8 mouse cellular contexts compared by ENCODE assay signal in genomic region chr8:116944385-116944696, GRCm38 (mm10). TPM values are rescaled to one million over a fixed set of nuclear protein-coding genes. Genes with fewer than 3 reads are reported as not detected.
A peak's percentile ranks its signal among the peaks of the same experiment; 100 is the strongest.
DNase-seq lines count a peak whose midpoint lies in the region; ATAC-seq and TF ChIP-seq lines count a peak whose summit lies in the region.

No protein-coding gene starts in this region.

- peaks cover 41% of the 10 kb centered on the region for H3K4me1 ChIP-seq in lung, embryonic 15.5 days
- H3K4me1 ChIP-seq in forebrain, embryonic 10.5 days = peaks cover 32% of the 10 kb centered on the region
- peaks cover 10% of the 10 kb centered on the region for H3K4me1 ChIP-seq in limb, embryonic 14.5 days (ENCODE audit: control insufficient read depth, insufficient read depth, low read length)
- peaks cover 13% of the 10 kb centered on the region for H3K4me1 ChIP-seq in small intestine, adult 2 months (ENCODE audit: control insufficient read depth, insufficient read depth, insufficient read length, low read length)

- H3K27ac ChIP-seq in lung, embryonic 15.5 days = no peak overlapping the region
- no peak overlapping the region for H3K27ac ChIP-seq in forebrain, embryonic 10.5 days
- H3K27ac ChIP-seq in limb, embryonic 14.5 days (replicated peaks; ENCODE audit: low read depth, low read length) = no peak overlapping the region
- no peak overlapping the region for H3K27ac ChIP-seq in small intestine, adult 2 months (ENCODE audit: insufficient read depth, low read depth, low read length)

- H3K9me3 ChIP-seq in lung, embryonic 15.5 days = no peaks in the 10 kb centered on the region
- no peaks in the 10 kb centered on the region for H3K9me3 ChIP-seq in forebrain, embryonic 10.5 days
- no peaks in the 10 kb centered on the region for H3K9me3 ChIP-seq in limb, embryonic 14.5 days (ENCODE audit: control insufficient read depth, low read length)

- no peak for DNase-seq in lung, postnatal 14 days
- DNase-seq in forebrain, embryonic 10.5 days (ENCODE audit: extremely low spot score, low spot score) = no peak
- no peak for DNase-seq in limb, embryonic 14.5 days (ENCODE audit: low spot score)
- DNase-seq in right cerebral cortex, postnatal 10 days (ENCODE audit: low spot score in 2 of 2) = no peak
- DNase-seq in retina, postnatal 1 day = no peak
- DNase-seq in kidney, postnatal 10 days = no peak

- H3K36me3 ChIP-seq in lung, embryonic 15.5 days = peaks cover 4% of the 10 kb centered on the region; the same call in 1 of the 2 replicates
- peaks cover 27% of the 10 kb centered on the region for H3K36me3 ChIP-seq in forebrain, embryonic 10.5 days (replicated peaks)
- no peaks in the 10 kb centered on the region for H3K36me3 ChIP-seq in limb, embryonic 14.5 days (ENCODE audit: control insufficient read depth, insufficient read depth, low read length)
- H3K36me3 ChIP-seq in small intestine, adult 2 months (ENCODE audit: control insufficient read depth, insufficient read depth, low read length) = no peaks in the 10 kb centered on the region

- H3K9ac ChIP-seq in lung, embryonic 15.5 days = peak overlapping the region; percentile 79; the same call in 1 of the 2 replicates
- peak overlapping the region; percentile 85; the same call in 1 of the 2 replicates for H3K9ac ChIP-seq in limb, embryonic 14.5 days (ENCODE audit: low read depth, low read length, severe bottlenecking)

- no peak for ATAC-seq in lung, embryonic 15.5 days (ENCODE audit: borderline replicate concordance, extremely low read depth, low FRiP score, low TSS enrichment)
- no peak for ATAC-seq in limb, embryonic 14.5 days (ENCODE audit: low FRiP score, low read depth)

- no peaks in the 10 kb centered on the region for H3K27me3 ChIP-seq in lung, embryonic 15.5 days
- H3K27me3 ChIP-seq in forebrain, embryonic 10.5 days (ENCODE audit: poor library complexity, severe bottlenecking) = no peaks in the 10 kb centered on the region
- no peaks in the 10 kb centered on the region for H3K27me3 ChIP-seq in limb, embryonic 14.5 days (ENCODE audit: control insufficient read depth, insufficient read depth, low read length)
- no peaks in the 10 kb centered on the region for H3K27me3 ChIP-seq in small intestine, adult 2 months (ENCODE audit: control insufficient read depth, insufficient read depth, low read length)

- 13% methylated on average over 4 of the region's 4 CpGs for WGBS in lung, embryonic 15.5 days
- WGBS in forebrain, embryonic 10.5 days = 22% methylated on average over 4 of the region's 4 CpGs
- WGBS in limb, embryonic 14.5 days = 14% methylated on average over 4 of the region's 4 CpGs
- 10% methylated on average over 4 of the region's 4 CpGs for WGBS in small intestine, adult 2 months

- TF ChIP-seq CTCF in small intestine, adult 2 months (IDR thresholded peaks at IDR 0.05; ENCODE audit: extremely low read depth, insufficient read length, insufficient replicate concordance, low read depth, low read length) = no peak

- TF ChIP-seq POLR2A in limb, embryonic 14.5 days (IDR thresholded peaks at IDR 0.05; ENCODE audit: borderline replicate concordance, extremely low read depth, insufficient read depth, insufficient read length) = no peak
- TF ChIP-seq POLR2A in small intestine, adult 2 months (IDR thresholded peaks at IDR 0.05; ENCODE audit: low read depth, low read length) = no peak

- H3K4me3 ChIP-seq in lung, embryonic 15.5 days = peak overlapping the region; percentile 90
- H3K4me3 ChIP-seq in forebrain, embryonic 10.5 days = peak overlapping the region; percentile 95
- H3K4me3 ChIP-seq in limb, embryonic 14.5 days (replicated peaks; ENCODE audit: low read length) = peak overlapping the region; percentile 98
- peak overlapping the region; percentile 84 for H3K4me3 ChIP-seq in small intestine, adult 2 months (ENCODE audit: low read depth, low read length)

- H3K4me2 ChIP-seq in lung, embryonic 15.5 days = peak overlapping the region; percentile 95
- peak overlapping the region; percentile 94 for H3K4me2 ChIP-seq in limb, embryonic 14.5 days (replicated peaks; ENCODE audit: low read depth, low read length, severe bottlenecking)

RNA-seq across cellular contexts. Expression of gene Atmin, which starts 1.1 kb away (rescaled TPM):
- polyA plus RNA-seq in lung, embryonic 15.5 days (2015; fragmentation: Nextera tagmentation; extraction: Ambion mirVana) = 12.1 and 13.0 TPM in 2 replicates
- polyA plus RNA-seq in forebrain, embryonic 10.5 days (2016; fragmentation: Nextera tagmentation; extraction: Ambion mirVana) = 14.4 and 14.6 TPM in 2 replicates
- 10.6 and 11.7 TPM in 2 replicates for polyA plus RNA-seq in limb, embryonic 14.5 days (2012; rRNA removed)
- polyA plus RNA-seq in limb, embryonic 14.5 days (2014; fragmentation: Nextera tagmentation; extraction: Ambion mirVana) = 11.4 and 11.8 TPM in 2 replicates
- polyA plus RNA-seq in small intestine, adult 2 months (2012; rRNA removed) = 6.7 and 10.4 TPM in 2 replicates

RNA-seq across cellular contexts. Expression of gene Cenpn, which starts 22.8 kb away (rescaled TPM):
- 45.7 and 46.5 TPM in 2 replicates for polyA plus RNA-seq in lung, embryonic 15.5 days (2015; fragmentation: Nextera tagmentation; extraction: Ambion mirVana)
- 69.5 and 71.7 TPM in 2 replicates for polyA plus RNA-seq in forebrain, embryonic 10.5 days (2016; fragmentation: Nextera tagmentation; extraction: Ambion mirVana)
- 36.8 and 39.7 TPM in 2 replicates for polyA plus RNA-seq in limb, embryonic 14.5 days (2012; rRNA removed)
- 31.3 and 34.2 TPM in 2 replicates for polyA plus RNA-seq in limb, embryonic 14.5 days (2014; fragmentation: Nextera tagmentation; extraction: Ambion mirVana)
- 0.91 and 1.8 TPM in 2 replicates for polyA plus RNA-seq in small intestine, adult 2 months (2012; rRNA removed)

RNA-seq across cellular contexts. Expression of gene Cmc2, which starts 23.1 kb away (rescaled TPM):
- 85.7 and 86.6 TPM in 2 replicates for polyA plus RNA-seq in lung, embryonic 15.5 days (2015; fragmentation: Nextera tagmentation; extraction: Ambion mirVana)
- 73.7 and 80.9 TPM in 2 replicates for polyA plus RNA-seq in forebrain, embryonic 10.5 days (2016; fragmentation: Nextera tagmentation; extraction: Ambion mirVana)
- polyA plus RNA-seq in limb, embryonic 14.5 days (2012; rRNA removed) = 21.0 and 29.0 TPM in 2 replicates
- 69.3 and 74.7 TPM in 2 replicates for polyA plus RNA-seq in limb, embryonic 14.5 days (2014; fragmentation: Nextera tagmentation; extraction: Ambion mirVana)
- polyA plus RNA-seq in small intestine, adult 2 months (2012; rRNA removed) = 1.5 and 2.6 TPM in 2 replicates

RNA-seq across cellular contexts. Expression of gene 1700030J22Rik, which starts 34.4 kb away (rescaled TPM):
- 2.4 and 2.8 TPM in 2 replicates for polyA plus RNA-seq in lung, embryonic 15.5 days (2015; fragmentation: Nextera tagmentation; extraction: Ambion mirVana)
- polyA plus RNA-seq in forebrain, embryonic 10.5 days (2016; fragmentation: Nextera tagmentation; extraction: Ambion mirVana) = 2.4 and 2.9 TPM in 2 replicates
- 1.1 and 1.4 TPM in 2 replicates for polyA plus RNA-seq in limb, embryonic 14.5 days (2012; rRNA removed)
- polyA plus RNA-seq in limb, embryonic 14.5 days (2014; fragmentation: Nextera tagmentation; extraction: Ambion mirVana) = 0.74 and 0.95 TPM in 2 replicates
- polyA plus RNA-seq in small intestine, adult 2 months (2012; rRNA removed) = 0.08 and 0.16 TPM in 2 replicates

RNA-seq across cellular contexts. Expression of gene Gcsh, which starts 49.0 kb away (rescaled TPM):
- 113 TPM in 2 replicates for polyA plus RNA-seq in lung, embryonic 15.5 days (2015; fragmentation: Nextera tagmentation; extraction: Ambion mirVana)
- 204 and 205 TPM in 2 replicates for polyA plus RNA-seq in forebrain, embryonic 10.5 days (2016; fragmentation: Nextera tagmentation; extraction: Ambion mirVana)
- polyA plus RNA-seq in limb, embryonic 14.5 days (2012; rRNA removed) = 55.5 and 68.2 TPM in 2 replicates
- polyA plus RNA-seq in limb, embryonic 14.5 days (2014; fragmentation: Nextera tagmentation; extraction: Ambion mirVana) = 121 and 122 TPM in 2 replicates
- polyA plus RNA-seq in small intestine, adult 2 months (2012; rRNA removed) = 11.2 and 14.6 TPM in 2 replicates

Comparison
In these comparisons a context has a peak if more than half of its experiments do, and no peak if none do; other contexts are left out.
1. RNA of gene Cenpn, which starts 22.8 kb away (polyA plus RNA-seq): 69.5 to 71.7 TPM in forebrain, embryonic 10.5 days, 45.7 to 46.5 TPM in lung, embryonic 15.5 days and 31.3 to 39.7 TPM in limb, embryonic 14.5 days; 0.91 to 1.8 TPM in small intestine, adult 2 months; every median in the first group is over 10 times any median in the second.
2. Peak in every context shown above with its lines, with median percentiles within 50 percentile points of each other: H3K4me3 ChIP-seq.